17 mouse cellular contexts compared by ENCODE assay signal in the genomic region with DNA sequence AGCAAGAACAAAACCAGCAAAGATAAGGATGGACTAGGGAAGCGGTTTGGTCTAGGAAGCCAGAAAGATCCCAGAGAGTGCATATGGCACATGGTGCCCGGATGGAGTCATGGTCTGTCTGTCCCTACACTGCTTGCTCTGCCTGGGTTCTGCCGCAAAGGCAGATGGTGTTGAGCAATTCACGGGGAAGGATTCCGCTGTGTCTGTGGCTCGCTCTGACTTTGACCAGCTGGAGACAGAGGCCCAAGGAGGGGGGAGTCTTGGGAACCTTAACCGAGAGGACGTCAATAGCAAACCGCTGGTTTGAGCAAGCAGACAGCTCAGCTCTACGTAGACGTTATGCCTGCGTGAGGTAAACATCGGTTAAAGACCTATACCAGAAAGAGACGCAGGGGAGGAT.
DNase-seq lines count a peak whose midpoint lies in the region; ATAC-seq and TF ChIP-seq lines count a peak whose summit lies in the region.
"Had no signal": no experiment of that assay in that cellular context is flagged by ENCODE, and none has a peak within 500 bp of the region (broad histone marks: within the 10 kb centered on the region; RNA-seq: fewer than 3 reads in every experiment).

No protein-coding gene starts in this region.

- H3K9ac ChIP-seq in heart, adult 2 months (ENCODE audit: low read depth, low read length): no peak overlapping the region
- no peak overlapping the region for H3K9ac ChIP-seq in heart, embryonic 12.5 days
- H3K9ac ChIP-seq in lung, embryonic 14.5 days: no peak overlapping the region
- H3K9ac ChIP-seq in liver, embryonic 12.5 days: no peak overlapping the region
- H3K9ac ChIP-seq in forebrain, embryonic 12.5 days: no peak overlapping the region
- H3K9ac ChIP-seq: hindbrain, embryonic 13.5 days; midbrain, embryonic 15.5 days had no signal

- no peak overlapping the region for H3K4me2 ChIP-seq in heart, embryonic 12.5 days
- H3K4me2 ChIP-seq in lung, embryonic 14.5 days: no peak overlapping the region
- no peak overlapping the region for H3K4me2 ChIP-seq in liver, embryonic 12.5 days
- no peak overlapping the region for H3K4me2 ChIP-seq in forebrain, embryonic 12.5 days
- H3K4me2 ChIP-seq: hindbrain, embryonic 13.5 days; midbrain, embryonic 15.5 days had no signal

- TF ChIP-seq EP300 in heart, adult 2 months (IDR thresholded peaks at IDR 0.05; ENCODE audit: insufficient read depth, low read depth, low read length): no peak

- DNase-seq in heart, adult 2 months: peak; percentile 19 to 35
- peak; percentile 81 for DNase-seq in lung, embryonic 14.5 days
- no peak for DNase-seq in lung, postnatal 25 days (ENCODE audit: low spot score)
- DNase-seq: cerebellum, adult 11 months; kidney, adult 18-20 months; liver had no signal

- no peaks in the 10 kb centered on the region for H3K27me3 ChIP-seq in heart, adult 2 months (ENCODE audit: control insufficient read depth, insufficient read depth, low read length)
- H3K27me3 ChIP-seq in heart, embryonic 12.5 days (replicated peaks): no peaks in the 10 kb centered on the region
- no peaks in the 10 kb centered on the region for H3K27me3 ChIP-seq in lung, embryonic 14.5 days (ENCODE audit: insufficient read depth, low read length)
- no peaks in the 10 kb centered on the region for H3K27me3 ChIP-seq in liver, embryonic 12.5 days (replicated peaks)
- peaks cover 19% of the 10 kb centered on the region; the same call in 1 of the 2 replicates for H3K27me3 ChIP-seq in forebrain, embryonic 12.5 days
- H3K27me3 ChIP-seq: midbrain, embryonic 15.5 days had no signal

- H3K4me3 ChIP-seq in heart, adult 2 months: no peak overlapping the region
- H3K4me3 ChIP-seq in heart, embryonic 12.5 days: no peak overlapping the region
- no peak overlapping the region for H3K4me3 ChIP-seq in lung, embryonic 14.5 days (ENCODE audit: low read depth, low read length)
- no peak overlapping the region for H3K4me3 ChIP-seq in liver, embryonic 12.5 days
- H3K4me3 ChIP-seq in forebrain, embryonic 12.5 days (replicated peaks): no peak overlapping the region
- H3K4me3 ChIP-seq: forebrain, embryonic 10.5 days; hindbrain, embryonic 13.5 days; layer of hippocampus, adult 2 months; midbrain, embryonic 15.5 days had no signal

- no peak for ATAC-seq in heart, embryonic 12.5 days (ENCODE audit: insufficient number of reproducible peaks, low FRiP score)
- peak; percentile 82 for ATAC-seq in lung, embryonic 14.5 days (ENCODE audit: insufficient read depth)
- peak; percentile 48 for ATAC-seq in granulocyte monocyte progenitor cell, adult 5-6 weeks (replicated peaks; ENCODE audit: poor library complexity, severe bottlenecking)
- ATAC-seq in megakaryocyte progenitor cell, adult 5-6 weeks (replicated peaks; ENCODE audit: poor library complexity): peak; percentile 44
- no peak for ATAC-seq in liver, embryonic 12.5 days
- ATAC-seq in forebrain, embryonic 12.5 days (ENCODE audit: low FRiP score): no peak
- ATAC-seq: activated CD4-positive, CD25-positive, alpha-beta regulatory T cell, adult 4 months; midbrain, embryonic 15.5 days had no signal

- no peak overlapping the region for H3K27ac ChIP-seq in heart, adult 2 months
- no peak overlapping the region for H3K27ac ChIP-seq in heart, embryonic 12.5 days (ENCODE audit: poor library complexity, severe bottlenecking)
- H3K27ac ChIP-seq in lung, embryonic 14.5 days (ENCODE audit: low read depth): peak overlapping the region; percentile 43; the same call in 1 of the 2 replicates
- no peak overlapping the region for H3K27ac ChIP-seq in liver, embryonic 12.5 days
- no peak overlapping the region for H3K27ac ChIP-seq in forebrain, embryonic 12.5 days
- H3K27ac ChIP-seq: forebrain, embryonic 10.5 days; hindbrain, embryonic 13.5 days; layer of hippocampus, adult 2 months; macrophage; midbrain, embryonic 15.5 days had no signal

- no peak for TF ChIP-seq POLR2A in heart, adult 2 months (IDR thresholded peaks at IDR 0.05; ENCODE audit: insufficient read depth, low read depth, low read length)

- no peak for TF ChIP-seq CTCF in heart, adult 2 months (IDR thresholded peaks at IDR 0.05)
- TF ChIP-seq CTCF in lung, embryonic 14.5 days (IDR thresholded peaks at IDR 0.05; ENCODE audit: low read depth): no peak

- intact Hi-C loops in heart, adult 2 months (cut with DNase I): no loop called here

- no peaks in the 10 kb centered on the region for H3K79me2 ChIP-seq in heart, adult 2 months (replicated peaks; ENCODE audit: control insufficient read depth, insufficient read depth, low read length)

- no peaks in the 10 kb centered on the region for H3K36me3 ChIP-seq in heart, adult 2 months (ENCODE audit: control insufficient read depth, insufficient read depth, low read length)
- H3K36me3 ChIP-seq in heart, embryonic 12.5 days: no peaks in the 10 kb centered on the region
- no peaks in the 10 kb centered on the region for H3K36me3 ChIP-seq in lung, embryonic 14.5 days (ENCODE audit: insufficient read depth)
- no peaks in the 10 kb centered on the region for H3K36me3 ChIP-seq in liver, embryonic 12.5 days
- no peaks in the 10 kb centered on the region for H3K36me3 ChIP-seq in forebrain, embryonic 12.5 days (replicated peaks)
- H3K36me3 ChIP-seq: forebrain, embryonic 10.5 days; hindbrain, embryonic 13.5 days; midbrain, embryonic 15.5 days had no signal

- no peaks in the 10 kb centered on the region for H3K4me1 ChIP-seq in heart, adult 2 months (ENCODE audit: control insufficient read depth, insufficient read depth, low read length)
- peaks cover 9% of the 10 kb centered on the region; the same call in 1 of the 2 replicates for H3K4me1 ChIP-seq in heart, embryonic 12.5 days (replicated peaks)
- H3K4me1 ChIP-seq in lung, embryonic 14.5 days (ENCODE audit: insufficient read depth): peaks cover 10% of the 10 kb centered on the region; the same call in 1 of the 2 replicates
- no peaks in the 10 kb centered on the region for H3K4me1 ChIP-seq in liver, embryonic 12.5 days
- 0 out of 2 replicates have a peak, but pooled peaks cover 4% of the 10 kb centered on the region for H3K4me1 ChIP-seq in forebrain, embryonic 12.5 days
- H3K4me1 ChIP-seq: midbrain, embryonic 15.5 days had no signal

- H3K9me3 ChIP-seq in heart, embryonic 12.5 days (replicated peaks): 0 out of 2 replicates have a peak, but pooled peaks cover 4% of the 10 kb centered on the region
- H3K9me3 ChIP-seq in lung, embryonic 14.5 days (ENCODE audit: low read depth, low read length): no peaks in the 10 kb centered on the region
- H3K9me3 ChIP-seq in liver, embryonic 12.5 days (replicated peaks): no peaks in the 10 kb centered on the region
- no peaks in the 10 kb centered on the region for H3K9me3 ChIP-seq in forebrain, embryonic 12.5 days
- H3K9me3 ChIP-seq: forebrain, embryonic 10.5 days; hindbrain, embryonic 13.5 days; midbrain, embryonic 15.5 days had no signal

- 76% methylated on average over 14 of the region's 14 CpGs for WGBS in heart, adult 2 months
- WGBS in heart, embryonic 12.5 days: 77% methylated on average over 14 of the region's 14 CpGs
- WGBS in lung, embryonic 14.5 days: 40% methylated on average over 14 of the region's 14 CpGs
- 62% methylated on average over 14 of the region's 14 CpGs for WGBS in liver, embryonic 12.5 days (ENCODE audit: insufficient replicate concordance)
- 90% methylated on average over 14 of the region's 14 CpGs for WGBS in forebrain, embryonic 12.5 days

Comparison
In these comparisons a context has a peak if more than half of its experiments do, and no peak if none do; other contexts are left out.
1. ATAC-seq: peak in lung, embryonic 14.5 days (single experiment), granulocyte monocyte progenitor cell, adult 5-6 weeks (single experiment) and megakaryocyte progenitor cell, adult 5-6 weeks (single experiment); none in heart, embryonic 12.5 days (single experiment), liver, embryonic 12.5 days (single experiment) and forebrain, embryonic 12.5 days (single experiment).